Mouse (Mus musculus) embryonic facial prominence, embryonic 10.5 days (tissue): ENCODE data around the gene Vmn1r4. TPM values are rescaled to one million over a fixed set of nuclear protein-coding genes. Genes with fewer than 3 reads are reported as not detected.

Experiments
- DNase-seq: peaks from one replicate; pipeline ENCODE4 v3.0.0-alpha.2; 2017; ENCODE audit warnings: low spot score
- H3K27ac ChIP-seq: fragments of 300-500 bp; sonication (generic); replicated peaks from 2 replicates; pipeline ENCODE4 v1.5.1; 2016; ENCODE audit warnings: mild to moderate bottlenecking
- H3K27me3 ChIP-seq: fragments of 300-500 bp; sonication (generic); replicated peaks from 2 replicates; pipeline ENCODE4 v1.6.1; 2016; ENCODE audit warnings: low read depth, mild to moderate bottlenecking; ENCODE audit not compliant: poor library complexity, severe bottlenecking
- H3K36me3 ChIP-seq: fragments of 300-500 bp; sonication (generic); replicated peaks from 2 replicates; pipeline ENCODE4 v1.6.1; 2016; ENCODE audit warnings: mild to moderate bottlenecking, moderate library complexity
- H3K4me1 ChIP-seq: fragments of 300-500 bp; sonication (generic); 2 replicates; pipeline ENCODE4 v1.6.1; 2016
- H3K4me3 ChIP-seq: fragments of 300-500 bp; sonication (generic); 2 replicates; pipeline ENCODE4 v1.5.1; 2016; ENCODE audit warnings: mild to moderate bottlenecking, moderate library complexity
- H3K9me3 ChIP-seq: fragments of 300-500 bp; sonication (generic); 2 replicates; pipeline ENCODE4 v1.6.1; 2016; ENCODE audit warnings: mild to moderate bottlenecking
- WGBS: fragments of 180-500 bp; shearing (Covaris S2); methylation state at CpG from one replicate; pipeline ENCODE4 v1.1.7; 2016; 5-methylcytosine and 5-hydroxymethylcytosine counted together
- polyA plus RNA-seq: library from polyadenylated mRNA; unstranded; fragments of >200 nt; fragmentation: Nextera tagmentation; extraction: Ambion mirVana; gene quantifications from 2 replicates; pipeline ENCODE4 v1.2.1, GENCODE M21; 2016

The Vmn1r4 gene
- polyA plus RNA-seq, 1 experiment from 2014 or later = 0.37 TPM

DNA sequence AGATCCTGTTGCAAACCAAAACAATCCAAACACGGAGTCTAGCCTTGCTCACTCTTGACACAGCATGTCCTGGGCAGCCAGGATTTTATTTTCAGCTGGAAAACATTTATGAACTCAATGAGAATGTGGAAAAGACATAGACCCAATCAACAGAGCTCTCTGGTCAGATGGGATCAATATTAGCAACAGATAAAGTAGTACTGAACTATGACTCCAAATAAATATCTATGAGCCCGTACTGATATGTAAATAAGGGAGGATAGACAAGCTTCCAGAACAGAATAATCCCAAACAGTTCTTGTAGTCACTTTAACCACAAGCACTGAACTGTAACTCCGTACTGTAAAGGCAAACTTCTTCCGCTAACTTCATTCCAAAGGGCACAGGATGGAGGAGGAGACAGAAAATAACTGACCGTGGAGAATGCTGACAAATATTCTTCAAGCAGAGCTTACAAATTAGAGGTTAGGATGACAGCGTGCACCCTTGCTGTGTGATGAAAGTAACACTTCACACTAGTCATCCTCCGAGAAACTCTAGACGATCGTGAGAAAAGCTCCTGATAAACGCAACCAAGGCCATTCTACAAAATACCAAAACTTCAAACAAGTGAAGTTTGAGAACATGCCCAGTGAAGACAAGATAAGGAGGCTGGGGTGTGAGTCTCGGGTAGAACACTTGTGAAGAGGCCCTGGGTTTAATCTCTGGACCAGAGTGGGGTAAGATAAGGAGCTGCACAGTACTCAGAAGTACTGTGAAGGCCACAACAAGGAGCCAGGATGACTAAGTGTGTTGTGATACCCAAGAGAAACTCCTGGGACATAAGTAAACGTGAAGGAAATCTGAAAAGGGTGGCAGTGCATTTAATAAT, 3.4 kb upstream of the Vmn1r4 start:
- Histone ChIP-seq H3K27me3 (no peaks in the 10 kb centered on the region), H3K4me3 (no peak overlapping the region), H3K27ac (no peak overlapping the region), H3K36me3 (no peaks in the 10 kb centered on the region), H3K9me3 (peaks cover 2% of the 10 kb centered on the region; the same call in 1 of the 2 replicates), H3K4me1 (no peaks in the 10 kb centered on the region)
- 80% methylated on average over 12 of the region's 12 CpGs for WGBS
- no peak for DNase-seq

GRCm38 (mm10) chr6:56923331-56923725, 487 bp upstream of the Vmn1r4 start:
- peaks cover 2% of the 10 kb centered on the region; the same call in 1 of the 2 replicates for H3K9me3 ChIP-seq
- no peak for DNase-seq
- under 1% methylated on average over 25 of the region's 25 CpGs for WGBS

GRCm38 (mm10) chr6:56931648-56932415, 8.0 kb downstream of the Vmn1r4 start:
- H3K4me3 ChIP-seq = no peak overlapping the region
- H3K9me3 ChIP-seq = no peaks in the 10 kb centered on the region
- H3K27me3 ChIP-seq = no peaks in the 10 kb centered on the region
- no peak for DNase-seq
- no peaks in the 10 kb centered on the region for H3K4me1 ChIP-seq
- 77% methylated on average over 4 of the region's 4 CpGs for WGBS
- H3K27ac ChIP-seq = no peak overlapping the region
- no peaks in the 10 kb centered on the region for H3K36me3 ChIP-seq

More at GRCm38 (mm10) chr6:56923331-56923725, 487 bp upstream of the Vmn1r4 start:
- Histone ChIP-seq H3K27me3 (no peaks in the 10 kb centered on the region), H3K36me3 (no peaks in the 10 kb centered on the region), H3K4me3 (peak overlapping the region; percentile 81), H3K4me1 (no peaks in the 10 kb centered on the region), H3K27ac (peak overlapping the region; percentile 89)

DNA sequence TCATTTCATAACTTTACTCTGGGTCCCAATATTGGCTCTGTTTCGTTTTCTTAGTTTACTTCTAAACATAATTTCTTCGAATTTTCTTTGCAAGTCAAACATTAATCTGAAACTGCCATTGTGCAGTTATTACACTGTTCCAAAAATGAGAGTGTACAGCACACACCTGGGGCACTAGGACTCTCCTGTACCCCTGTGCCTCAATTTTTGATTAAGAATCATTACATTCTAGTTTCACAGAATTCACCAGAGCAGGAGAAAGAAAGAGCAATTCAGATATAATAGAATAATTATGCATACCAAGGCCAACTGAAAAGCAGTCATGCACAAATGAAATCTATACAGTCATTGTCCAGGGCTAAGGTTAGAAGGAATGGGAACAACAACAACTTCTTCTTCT, 8.6 kb downstream of the Vmn1r4 start:
- Histone ChIP-seq H3K4me1 (no peaks in the 10 kb centered on the region), H3K27ac (no peak overlapping the region), H3K4me3 (no peak overlapping the region), H3K27me3 (no peaks in the 10 kb centered on the region), H3K36me3 (no peaks in the 10 kb centered on the region), H3K9me3 (no peaks in the 10 kb centered on the region)
- DNase-seq = no peak
- 76% methylated on average over 2 of the region's 2 CpGs for WGBS

DNA sequence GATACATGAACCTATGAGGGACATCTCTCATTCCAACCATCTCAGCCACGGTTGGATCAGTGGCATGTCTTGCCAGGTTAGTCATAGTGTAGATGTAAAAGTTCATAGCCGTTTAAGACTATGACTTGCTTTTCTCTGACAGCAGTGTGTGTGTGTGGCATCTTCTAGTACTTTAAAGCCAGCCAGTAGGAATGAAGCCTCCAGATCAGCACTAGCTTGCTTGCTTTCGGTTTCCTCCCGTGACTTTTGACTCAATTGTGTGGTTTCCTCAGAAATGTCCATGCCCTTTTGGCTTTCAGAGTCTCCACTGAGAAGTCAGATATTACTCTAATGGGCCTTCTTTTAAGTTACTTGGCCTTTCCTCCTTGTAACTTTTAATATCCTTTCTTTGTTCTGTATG, 10.6 kb downstream of the Vmn1r4 start:
- 84% methylated on average over 4 of the region's 4 CpGs for WGBS
- H3K27ac ChIP-seq = no peak overlapping the region
- no peak for DNase-seq
- no peaks in the 10 kb centered on the region for H3K9me3 ChIP-seq
- no peaks in the 10 kb centered on the region for H3K4me1 ChIP-seq
- no peak overlapping the region for H3K4me3 ChIP-seq
- H3K36me3 ChIP-seq = no peaks in the 10 kb centered on the region
- H3K27me3 ChIP-seq = no peaks in the 10 kb centered on the region

- Histone ChIP-seq H3K27ac (no peak overlapping the region), H3K4me3 (no peak overlapping the region), H3K4me1 (no peaks in the 10 kb centered on the region), H3K9me3 (no peaks in the 10 kb centered on the region), H3K27me3 (no peaks in the 10 kb centered on the region), H3K36me3 (no peaks in the 10 kb centered on the region)
- WGBS = 81% methylated on average over 5 of the region's 5 CpGs
- DNase-seq = no peak
These were observed 32.6 kb downstream of the Vmn1r4 start for GRCm38 (mm10) chr6:56956436-56956835.

GRCm38 (mm10) chr6:56969973-56970372, 46.2 kb downstream of the Vmn1r4 start, which contains the start of gene Vmn1r5:
Vmn1r5 (plus strand) TSS chr6:56970273.
- no peak within 1 kb of the TSS for H3K4me3 ChIP-seq
- H3K27me3 ChIP-seq = no peaks in the 10 kb centered on the region
- DNase-seq = no peak
- no peak within 1 kb of the TSS for H3K27ac ChIP-seq
- H3K36me3 ChIP-seq = no peaks in the 10 kb centered on the region
- no peaks in the 10 kb centered on the region for H3K4me1 ChIP-seq
- H3K9me3 ChIP-seq = no peaks in the 10 kb centered on the region

DNA sequence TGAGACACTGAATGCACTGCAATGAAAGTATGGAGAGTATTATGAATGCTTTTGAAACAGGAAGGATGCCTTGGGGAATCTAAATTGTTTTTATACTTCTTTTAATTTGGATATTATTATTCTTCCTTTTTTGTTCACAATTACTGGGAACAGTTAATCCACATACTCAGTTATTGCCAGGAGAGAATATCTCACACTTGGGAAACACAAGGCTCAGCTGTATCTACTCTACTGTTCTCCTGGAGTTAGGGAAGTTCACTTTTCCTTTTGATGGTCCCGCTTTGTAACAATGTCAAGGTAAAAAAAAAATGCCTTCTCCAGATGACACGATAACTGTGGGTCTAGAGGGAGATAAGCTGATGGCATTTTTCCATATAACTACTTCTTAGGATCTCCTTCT, 73.1 kb downstream of the Vmn1r4 start, which contains the start of gene Vmn1r6:
Gene Vmn1r6 (plus strand): TSS at position 301 of the 400 bp plus-strand sequence.
- Histone ChIP-seq H3K4me1 (no peaks in the 10 kb centered on the region), H3K36me3 (no peaks in the 10 kb centered on the region)
- 88% methylated on average over 2 of the region's 2 CpGs for whole genome bisulfite sequencing

More for the DNA sequence above, 73.1 kb downstream of the Vmn1r4 start, which contains the start of gene Vmn1r6:
- no peak for DNase-seq
- no peaks in the 10 kb centered on the region for H3K9me3 ChIP-seq
- H3K27ac ChIP-seq = no peak within 1 kb of the TSS
- no peaks in the 10 kb centered on the region for H3K27me3 ChIP-seq
- H3K4me3 ChIP-seq = no peak within 1 kb of the TSS

Other genes with a start within 250 kb of the Vmn1r4 start
- 199 and 209 TPM in 2 replicates for gene Lsm5, start 219.3 kb upstream of the Vmn1r4 start, polyA plus RNA-seq
- gene Avl9, start 209.1 kb upstream of the Vmn1r4 start, polyA plus RNA-seq = 16.1 and 17.0 TPM in 2 replicates
- 39.4 and 39.6 TPM in 2 replicates for gene Kbtbd2, start 126.2 kb upstream of the Vmn1r4 start, polyA plus RNA-seq
- gene Fkbp9, start 92.0 kb upstream of the Vmn1r4 start, polyA plus RNA-seq = 72.8 and 73.9 TPM in 2 replicates
- gene Nt5c3, start 83 bp upstream of the Vmn1r4 start, polyA plus RNA-seq = 57.4 and 57.9 TPM in 2 replicates
- not detected in 2 replicates for gene Vmn1r5, start 46.3 kb downstream of the Vmn1r4 start, polyA plus RNA-seq
- gene Vmn1r6, start 73.2 kb downstream of the Vmn1r4 start, polyA plus RNA-seq = not detected in 2 replicates
- not detected in 2 replicates for gene Vmn1r7, start 101.3 kb downstream of the Vmn1r4 start, polyA plus RNA-seq
- gene Vmn1r8, start 108.3 kb downstream of the Vmn1r4 start, polyA plus RNA-seq = not detected in 2 replicates
- not detected in 2 replicates for gene Vmn1r9, start 142.8 kb downstream of the Vmn1r4 start, polyA plus RNA-seq
- not detected in 2 replicates for gene Vmn1r10, start 185.4 kb downstream of the Vmn1r4 start, polyA plus RNA-seq
- gene Vmn1r11, start 209.4 kb downstream of the Vmn1r4 start, polyA plus RNA-seq = not detected in 2 replicates
- gene Vmn1r12, start 232.9 kb downstream of the Vmn1r4 start, polyA plus RNA-seq = not detected in 2 replicates